Mouse (Mus musculus): ENCODE data around the gene Kif26a.

- TF ChIP-seq CTCF (IDR thresholded peaks at IDR 0.05; ENCODE audit: insufficient read depth, low read depth, low read length) (no peak), POLR2A (IDR thresholded peaks at IDR 0.05; ENCODE audit: insufficient read depth, low read depth, low read length) (no peak)
Observed at GRCm38 (mm10) chr12:112215545-112215944, 69.5 kb downstream of the Kif26a start.

All from olfactory bulb, adult 2 months (tissue).